Mouse (Mus musculus) left cerebral cortex, postnatal 25 days (tissue): ENCODE results near the gene Slc30a2. TPM values are rescaled to one million over a fixed set of nuclear protein-coding genes. Genes with fewer than 3 reads are reported as not detected.
"Not testable (repeated sequence)": the region's sequence is repeated elsewhere in the genome, so short reads cannot be mapped to it uniquely, and the experiment has no call there.

ENCODE experiments used
- DNase-seq, 2 experiments: peaks; one replicate each; pipeline ENCODE4 v3.0.0; 2022; ENCODE audit warnings: low spot score in 2 of 2, mixed read lengths in 1 of 2
- intact Hi-C: fragments of 180-260 bp; cut with DNase I; formaldehyde crosslinking; loops from one replicate; pipeline ENCODE4 v1.15.1; 2025
- total RNA-seq, 2 experiments: library from RNA; stranded (reverse); gene quantifications; 2 replicates each; pipeline ENCODE4 v1.2.3; 2021

The Slc30a2 gene
- total RNA-seq, 2 experiments from 2014 or later = not detected

GRCm38 (mm10) chr4:134316390-134316789 lies 26.6 kb upstream of the Slc30a2 start:
- intact Hi-C loops = no loop called here

DNA sequence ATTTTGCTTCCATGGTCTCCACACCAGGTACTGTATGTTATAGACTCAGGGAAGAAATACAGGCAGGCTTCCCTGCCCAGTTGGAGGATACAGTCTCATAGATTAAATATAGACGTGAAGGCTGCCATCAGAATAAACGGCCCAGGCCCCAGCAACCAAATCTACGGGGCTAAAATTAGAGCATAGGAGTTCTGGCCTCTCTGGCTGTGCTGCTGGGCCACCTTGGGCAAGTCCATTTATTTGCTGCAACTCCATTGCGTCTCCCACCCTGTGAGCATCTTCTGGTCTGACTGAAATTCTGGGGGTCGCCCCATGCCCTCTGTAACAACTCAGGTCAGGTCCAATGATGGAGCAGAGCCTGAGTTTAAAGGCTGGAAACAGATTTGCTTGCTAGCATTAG lies 23.9 kb upstream of the Slc30a2 start:
- intact Hi-C loops = no loop called here
- no peak for DNase-seq

More at GRCm38 (mm10) chr4:134316390-134316789, 26.6 kb upstream of the Slc30a2 start:
- no peak for DNase-seq

DNA sequence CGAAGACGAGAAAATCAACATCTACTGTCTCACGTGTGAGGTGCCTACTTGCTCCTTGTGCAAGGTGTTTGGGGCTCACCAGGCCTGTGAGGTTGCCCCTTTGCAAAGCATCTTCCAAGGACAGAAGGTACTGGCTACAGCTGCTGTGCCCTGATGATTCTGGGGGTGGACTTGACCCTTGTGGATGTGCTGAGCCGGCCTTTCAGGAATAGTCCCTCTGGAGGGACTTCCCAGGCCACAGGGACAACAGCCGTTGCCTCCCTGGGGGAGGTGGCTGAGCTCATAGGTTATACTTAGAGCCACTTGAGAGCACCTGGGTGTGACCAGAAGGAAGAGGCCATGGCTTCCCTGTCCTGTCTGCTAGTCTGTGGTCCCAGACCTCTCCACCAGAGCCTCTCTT lies 23.3 kb upstream of the Slc30a2 start:
- intact Hi-C loops = no loop called here

GRCm38 (mm10) chr4:134321524-134321923 lies 21.5 kb upstream of the Slc30a2 start:
- DNase-seq = no peak
- intact Hi-C loops = no loop called here

More for the DNA sequence above, 23.3 kb upstream of the Slc30a2 start:
- DNase-seq = no peak

DNA sequence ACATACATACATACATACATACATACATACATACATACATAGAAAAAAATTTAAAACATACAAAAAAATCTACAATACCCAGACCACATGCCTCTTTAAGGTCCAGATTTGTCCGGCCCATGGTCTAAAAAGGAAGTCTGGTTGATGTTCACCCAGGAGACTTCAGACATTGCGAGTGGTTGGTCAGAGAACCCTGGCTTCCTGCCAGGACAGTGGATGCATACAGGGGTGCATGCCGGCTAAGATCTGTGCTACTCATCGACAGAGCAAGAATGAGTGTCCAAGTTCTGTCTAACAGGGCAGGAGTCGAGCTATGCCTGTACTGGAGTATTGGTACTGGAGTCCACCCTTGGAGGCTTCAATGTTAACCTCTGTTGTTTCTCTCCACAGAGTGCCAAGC lies 18.3 kb upstream of the Slc30a2 start:
- intact Hi-C loops = loop anchor here (2.0 kb wide), 1 partner anchor 26 kb away; no protein-coding TSS in a partner anchor
- no peak for DNase-seq

- intact Hi-C loops = no loop called here
- no peak for DNase-seq
These were observed 16.0 kb upstream of the Slc30a2 start for GRCm38 (mm10) chr4:134326859-134327530.

- intact Hi-C loops = no loop called here
- no peak for DNase-seq
These were observed 14.8 kb upstream of the Slc30a2 start for GRCm38 (mm10) chr4:134328151-134328550.

GRCm38 (mm10) chr4:134328832-134329231 lies 14.1 kb upstream of the Slc30a2 start:
- no peak for DNase-seq

DNA sequence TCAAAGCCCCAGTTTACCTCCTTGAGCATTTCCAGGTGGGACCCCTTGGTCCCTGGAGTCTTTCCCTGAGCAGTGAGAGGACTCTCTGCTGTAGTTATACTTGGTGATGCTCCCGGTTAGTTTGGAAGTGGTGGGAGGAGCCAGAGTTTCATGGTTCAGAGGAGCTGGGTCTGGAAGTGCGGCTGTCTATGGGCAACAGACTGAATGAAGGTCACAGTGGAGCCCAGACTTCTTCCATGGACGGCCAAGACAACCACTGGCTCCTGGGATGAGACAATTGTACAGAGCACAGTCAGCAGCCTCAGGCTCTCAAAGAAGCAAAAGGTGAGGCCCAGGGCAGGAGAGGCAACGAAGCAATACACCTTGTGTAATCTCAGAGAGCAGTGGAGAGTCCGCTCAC lies 12.7 kb upstream of the Slc30a2 start:
- no peak for DNase-seq
- intact Hi-C loops = no loop called here

More at GRCm38 (mm10) chr4:134328832-134329231, 14.1 kb upstream of the Slc30a2 start:
- intact Hi-C loops = no loop called here

- DNase-seq, intact Hi-C loops: not testable (repeated sequence)
These were observed 1.8 kb upstream of the Slc30a2 start for GRCm38 (mm10) chr4:134341231-134341630.

- no peak for DNase-seq
- intact Hi-C loops = no loop called here
These were observed 685 bp upstream of the Slc30a2 start for GRCm38 (mm10) chr4:134342213-134342779.

DNA sequence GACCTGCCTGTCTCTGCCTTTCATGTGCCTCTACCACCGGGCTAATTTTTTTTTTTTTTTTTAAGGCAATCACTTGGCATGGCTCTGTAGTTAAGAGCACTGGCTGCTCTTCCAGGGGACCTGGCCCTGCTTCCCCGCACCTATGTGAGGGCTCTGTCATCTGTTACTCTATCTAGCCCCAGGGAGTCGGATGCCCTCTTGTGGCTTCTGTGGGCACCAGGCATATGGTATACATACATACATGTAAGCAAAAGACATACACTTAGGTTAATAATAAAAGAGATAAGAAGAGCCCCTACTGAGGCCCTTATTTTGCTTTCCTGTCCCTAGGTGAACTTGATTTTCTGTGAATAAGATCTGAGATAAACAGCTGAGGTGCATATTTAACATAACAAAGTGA lies 1.6 kb downstream of the Slc30a2 start:
- intact Hi-C loops = no loop called here

GRCm38 (mm10) chr4:134345802-134346201 lies 2.8 kb downstream of the Slc30a2 start:
- DNase-seq = no peak
- intact Hi-C loops = no loop called here

More for the DNA sequence above, 1.6 kb downstream of the Slc30a2 start:
- no peak for DNase-seq

DNA sequence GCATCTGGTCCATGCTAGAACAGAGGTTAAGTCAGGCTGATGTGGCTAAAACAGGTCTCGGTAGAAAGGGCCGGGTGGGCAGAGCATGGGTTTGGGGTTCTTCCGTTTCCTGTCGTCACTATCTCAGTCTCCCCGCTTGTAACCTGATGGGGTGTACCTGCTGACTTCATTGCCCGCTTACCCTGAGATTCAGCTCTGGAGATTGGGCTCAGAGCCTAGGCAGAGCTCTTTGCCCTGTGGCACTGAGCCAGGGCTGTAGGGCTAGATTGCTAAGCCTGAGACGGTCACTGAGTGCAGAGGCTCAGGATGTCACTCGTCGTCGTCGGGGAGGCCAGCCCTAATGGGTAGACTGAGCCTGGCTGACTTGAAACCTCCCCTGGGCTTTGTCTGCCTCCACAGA lies 5.1 kb downstream of the Slc30a2 start:
- no peak for DNase-seq
- intact Hi-C loops = no loop called here

GRCm38 (mm10) chr4:134348545-134348944 lies 5.6 kb downstream of the Slc30a2 start:
- DNase-seq = no peak
- intact Hi-C loops = no loop called here

- intact Hi-C loops = loop anchor here (2.0 kb wide), 1 partner anchor 25 kb away; no protein-coding TSS in a partner anchor
- no peak for DNase-seq
These were observed 6.8 kb downstream of the Slc30a2 start for GRCm38 (mm10) chr4:134349829-134350228.

- intact Hi-C loops = loop anchor here (2.0 kb wide), 1 partner anchor 26 kb away; no protein-coding TSS in a partner anchor
- DNase-seq = no peak
These were observed 7.7 kb downstream of the Slc30a2 start for GRCm38 (mm10) chr4:134350641-134351040.

- intact Hi-C loops = loop anchor here (2.0 kb wide), 1 partner anchor 27 kb away; no protein-coding TSS in a partner anchor
- DNase-seq = no peak
These were observed 8.6 kb downstream of the Slc30a2 start for GRCm38 (mm10) chr4:134351329-134352260.

DNA sequence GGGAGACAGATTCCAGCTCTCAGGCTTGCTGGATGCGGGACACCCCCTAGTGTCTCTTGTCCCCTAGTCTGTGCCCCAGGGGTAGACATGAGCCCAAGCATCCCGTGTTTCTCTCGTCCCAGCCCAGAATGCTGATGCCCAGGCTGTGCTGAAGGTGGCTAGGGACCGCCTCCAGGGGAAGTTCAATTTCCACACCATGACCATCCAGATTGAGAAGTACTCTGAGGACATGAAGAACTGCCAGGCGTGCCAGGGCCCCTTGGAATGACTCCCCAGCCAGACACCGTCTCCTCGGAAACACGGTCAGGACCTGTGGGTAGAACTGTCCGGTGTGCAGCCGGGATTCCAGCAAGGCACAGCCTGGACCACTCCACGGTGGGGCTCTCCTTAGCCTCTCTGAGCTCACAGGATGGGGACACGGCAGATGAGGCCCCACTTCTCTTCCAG lies 9.3 kb downstream of the Slc30a2 start:
- no peak for DNase-seq
- intact Hi-C loops = no loop called here

DNA sequence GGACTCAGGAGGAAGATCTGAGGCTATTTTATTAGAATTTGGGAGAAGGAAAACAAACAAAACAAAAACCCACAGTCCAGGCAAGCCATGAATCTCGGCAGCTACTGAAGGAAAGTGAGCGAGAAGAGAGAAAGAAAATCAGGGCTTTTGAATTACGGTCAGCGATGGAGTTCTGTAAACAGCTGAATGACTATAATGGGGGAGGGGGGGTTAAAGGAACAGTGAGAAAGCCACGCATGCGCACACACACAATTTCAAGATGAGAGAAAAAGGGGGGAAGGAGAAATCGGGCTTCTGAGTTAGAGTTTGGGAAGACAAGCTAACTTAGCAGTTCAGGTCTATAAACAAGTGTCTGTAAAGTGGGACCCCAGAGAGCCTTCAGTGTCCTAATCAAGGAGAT lies 9.9 kb downstream of the Slc30a2 start:
- intact Hi-C loops = no loop called here
- DNase-seq = no peak
